Mouse (Mus musculus) megakaryocyte, adult 5-6 weeks (primary cell): Measurements from ENCODE around the gene Asgr1. TPM values are rescaled to one million over a fixed set of nuclear protein-coding genes. Genes with fewer than 3 reads are reported as not detected.

Experiments
- ATAC-seq: 2 replicates; pipeline ENCODE4 v1.8.0; 2016; ENCODE audit warnings: mild to moderate bottlenecking, inconsistent platforms; ENCODE audit not compliant: poor library complexity, severe bottlenecking
- total RNA-seq, 2 experiments: library from RNA; stranded (forward) in 1 of 2; stranded (reverse) in 1 of 2; fragments of 153-499, 151-499 nt in 1 of 2; fragments of 221-1000, 200-1000 nt in 1 of 2; gene quantifications; 2 replicates each; pipeline versions ENCODE4 v1.2.3 to v1.2.4; 2015 to 2017

The Asgr1 gene
- total RNA-seq, 2 experiments from 2014 or later, result not detected

DNA sequence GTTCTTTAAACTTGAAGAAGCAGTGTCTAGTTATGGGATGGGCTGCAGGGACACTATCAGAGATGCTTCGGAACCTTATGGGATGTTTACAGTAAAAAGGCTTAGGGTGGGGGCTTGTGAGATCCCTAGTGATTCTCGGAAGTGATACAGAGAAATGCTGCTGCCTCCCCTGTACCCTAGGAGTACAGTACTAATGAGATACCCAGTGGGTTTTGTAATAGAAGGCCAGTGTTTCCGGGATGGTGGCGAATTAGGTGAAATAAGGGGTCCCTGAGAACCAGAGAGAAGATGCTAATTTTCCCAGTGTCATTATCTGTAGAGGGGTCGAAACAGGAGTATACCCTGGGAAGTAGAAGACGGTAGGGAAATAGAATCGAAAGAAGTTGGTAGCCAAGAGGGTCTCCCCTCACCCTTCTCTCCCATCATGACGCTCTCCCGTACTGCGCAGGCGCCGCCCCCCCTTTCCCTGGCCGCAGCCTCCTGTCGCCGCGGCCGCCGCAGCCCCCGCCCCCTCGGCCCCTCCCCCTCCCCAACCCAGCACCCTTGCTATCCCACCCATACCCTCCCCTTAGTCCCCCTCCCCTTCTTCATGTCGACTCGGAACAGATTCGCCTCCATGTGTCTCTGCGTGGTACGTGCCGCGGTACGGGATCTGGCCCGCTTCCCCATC lies 30.3 kb upstream of the Asgr1 start:
- no peak for ATAC-seq

DNA sequence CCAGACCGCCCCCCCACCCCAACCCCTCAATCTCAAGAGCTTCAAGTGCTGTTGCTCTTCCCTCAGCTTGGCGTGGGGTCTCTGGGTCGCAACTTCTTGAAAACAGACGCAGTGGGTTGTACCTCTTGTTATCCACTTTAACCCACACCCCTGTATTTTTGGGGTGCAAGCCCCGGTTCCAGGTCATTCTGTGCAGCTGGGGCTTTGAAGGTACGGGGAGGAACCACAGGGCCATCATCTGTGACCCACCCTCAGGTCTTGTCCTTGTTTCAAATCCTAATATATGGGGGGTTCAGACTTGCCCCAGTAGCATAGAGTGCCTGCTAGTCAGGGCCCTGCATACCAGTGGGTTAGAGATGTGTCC lies 29.8 kb upstream of the Asgr1 start:
- no peak for ATAC-seq

DNA sequence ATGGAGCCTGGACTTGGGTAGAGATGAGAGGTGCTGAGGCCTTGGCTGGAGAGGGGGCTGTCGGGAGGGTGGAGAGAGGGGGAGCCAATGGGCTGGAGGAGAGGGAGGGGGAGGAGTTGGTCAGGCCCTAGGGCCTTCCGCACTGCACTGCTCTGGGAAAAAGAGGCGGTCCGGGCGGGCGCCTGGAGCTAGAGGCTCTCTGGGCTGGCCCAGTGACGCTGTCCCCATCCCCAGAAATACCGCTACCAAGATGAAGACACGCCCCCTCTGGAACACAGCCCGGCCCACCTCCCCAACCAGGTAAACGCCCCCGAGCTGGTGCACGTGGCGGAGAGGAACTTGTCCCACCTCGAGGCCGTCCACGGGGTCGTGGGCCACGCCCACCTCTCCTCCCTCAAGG lies 27.2 kb upstream of the Asgr1 start:
- no peak for ATAC-seq

DNA sequence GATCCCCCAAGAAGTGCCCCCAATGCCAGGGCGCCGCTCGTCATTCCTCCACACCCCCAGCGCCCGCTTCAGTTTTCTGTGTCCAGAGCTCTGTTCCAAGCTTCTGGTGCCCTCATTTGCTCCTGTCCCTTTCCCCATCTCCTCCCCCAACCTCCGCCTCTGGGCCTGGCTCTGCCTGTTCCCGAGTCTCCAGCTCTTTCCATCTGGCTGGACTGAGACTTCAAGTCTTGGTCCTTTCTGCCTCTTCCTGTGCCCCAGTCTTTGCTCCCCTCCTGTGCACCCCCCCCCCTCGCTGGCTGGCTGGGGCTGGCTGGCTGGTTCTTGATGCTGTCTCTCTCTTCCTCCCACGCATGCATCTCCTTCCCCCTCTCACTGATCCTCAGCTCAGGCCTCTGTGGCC lies 26.5 kb upstream of the Asgr1 start:
- ATAC-seq, result no peak

DNA sequence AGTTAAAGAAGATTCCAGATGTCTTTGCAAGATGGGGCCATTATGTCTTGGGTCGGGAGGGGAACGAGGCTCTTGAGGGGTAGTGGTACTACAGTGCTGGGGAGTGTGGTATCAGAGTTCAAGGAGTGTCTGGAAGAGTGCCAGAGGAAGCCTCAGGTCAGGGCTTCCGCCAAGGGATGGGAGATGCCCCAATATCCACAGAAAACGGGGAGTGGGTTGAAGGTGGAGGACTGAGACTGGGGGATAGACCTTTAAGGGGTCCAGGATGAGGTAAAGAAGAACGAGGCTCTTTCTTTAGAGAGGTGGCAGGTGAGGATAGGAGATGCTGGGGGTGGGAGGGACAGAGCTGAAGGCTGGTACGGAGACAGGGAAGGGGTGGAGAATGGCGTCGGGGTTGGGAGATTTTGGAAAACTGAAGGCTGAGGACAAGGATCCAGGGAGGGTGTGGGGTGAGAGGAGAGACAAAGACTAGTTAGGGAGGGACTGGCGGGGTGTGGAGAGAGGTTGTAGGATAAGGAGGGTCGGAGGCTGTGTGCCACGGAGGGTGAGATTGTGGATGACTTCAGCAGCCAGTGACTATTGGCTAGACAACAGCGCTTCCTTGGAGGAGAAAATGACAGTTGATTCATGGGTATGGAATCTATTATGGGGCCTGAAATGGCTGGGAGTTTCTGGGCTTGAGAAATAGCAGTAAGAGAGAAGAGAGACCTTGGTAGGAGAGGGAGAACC lies 25.3 kb upstream of the Asgr1 start:
- no peak for ATAC-seq

DNA sequence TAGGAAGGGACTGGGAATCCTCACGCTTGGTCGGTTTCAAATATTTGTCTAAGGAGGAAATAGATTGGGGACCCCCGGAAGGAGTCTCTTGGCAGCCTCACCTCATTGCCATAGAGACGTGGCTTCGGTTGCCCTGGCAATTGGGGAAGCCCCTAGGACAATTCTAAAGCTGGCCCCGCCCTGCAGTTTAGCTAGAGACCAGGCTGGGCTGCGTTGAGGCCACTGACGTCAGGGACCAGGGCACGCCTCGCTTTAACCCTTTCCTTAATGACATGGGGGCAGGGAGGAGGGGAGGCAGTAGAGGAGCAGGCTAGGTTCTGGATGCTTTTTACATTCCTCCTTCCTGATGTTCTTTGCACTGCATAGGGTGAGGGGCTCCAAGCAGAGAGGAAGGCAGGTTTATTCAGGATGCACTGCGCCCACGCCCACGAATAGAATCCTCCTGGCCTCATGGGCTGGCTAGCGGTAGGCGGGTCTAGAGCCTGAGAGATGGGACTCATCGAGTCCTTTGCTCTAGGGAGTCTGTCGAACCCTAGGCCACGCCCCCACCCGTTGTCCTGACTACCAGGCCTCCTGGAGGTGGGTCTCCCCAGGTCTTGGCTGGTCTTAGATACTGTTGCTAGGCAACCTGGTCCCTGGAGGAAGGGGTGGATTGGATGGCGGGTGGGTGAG lies 24.6 kb upstream of the Asgr1 start:
- peak; percentile 51 for ATAC-seq

DNA sequence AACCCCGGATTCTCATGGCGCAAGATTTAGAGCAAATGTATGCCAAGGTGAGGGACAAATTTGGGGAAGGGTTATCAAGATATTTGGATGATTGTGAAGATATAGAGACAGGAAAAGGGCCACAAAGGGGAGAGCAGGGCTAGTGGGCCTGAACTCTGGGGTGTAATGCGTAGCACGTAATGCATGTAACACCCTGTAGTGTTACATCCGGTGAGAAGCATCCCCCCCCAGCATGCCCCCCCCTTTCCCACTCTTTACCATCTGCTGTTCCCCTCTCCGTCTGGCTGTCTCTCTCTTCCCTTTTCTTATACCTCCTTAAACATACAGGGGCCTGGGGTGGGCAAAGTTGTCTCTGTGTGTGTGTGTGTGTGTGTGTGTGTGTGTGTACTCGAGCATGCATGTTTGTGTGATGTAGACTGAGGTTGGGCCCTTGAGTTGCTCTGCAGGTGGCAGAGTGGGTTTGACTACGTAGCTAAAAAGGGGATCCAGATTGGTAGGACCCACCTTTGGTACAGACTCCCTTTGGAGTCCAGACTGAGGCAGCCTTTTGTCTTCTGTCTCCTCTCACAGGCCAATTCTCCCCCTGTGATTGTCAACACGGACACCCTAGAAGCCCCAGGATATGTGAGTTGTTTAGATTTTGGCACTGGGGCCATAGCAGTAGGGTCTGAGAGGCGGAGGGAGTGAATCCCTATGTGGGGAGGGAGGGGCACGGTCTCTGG lies 23.9 kb upstream of the Asgr1 start:
- ATAC-seq, result 0 out of 2 replicates have a peak, but pooled peaks have one; percentile 39

DNA sequence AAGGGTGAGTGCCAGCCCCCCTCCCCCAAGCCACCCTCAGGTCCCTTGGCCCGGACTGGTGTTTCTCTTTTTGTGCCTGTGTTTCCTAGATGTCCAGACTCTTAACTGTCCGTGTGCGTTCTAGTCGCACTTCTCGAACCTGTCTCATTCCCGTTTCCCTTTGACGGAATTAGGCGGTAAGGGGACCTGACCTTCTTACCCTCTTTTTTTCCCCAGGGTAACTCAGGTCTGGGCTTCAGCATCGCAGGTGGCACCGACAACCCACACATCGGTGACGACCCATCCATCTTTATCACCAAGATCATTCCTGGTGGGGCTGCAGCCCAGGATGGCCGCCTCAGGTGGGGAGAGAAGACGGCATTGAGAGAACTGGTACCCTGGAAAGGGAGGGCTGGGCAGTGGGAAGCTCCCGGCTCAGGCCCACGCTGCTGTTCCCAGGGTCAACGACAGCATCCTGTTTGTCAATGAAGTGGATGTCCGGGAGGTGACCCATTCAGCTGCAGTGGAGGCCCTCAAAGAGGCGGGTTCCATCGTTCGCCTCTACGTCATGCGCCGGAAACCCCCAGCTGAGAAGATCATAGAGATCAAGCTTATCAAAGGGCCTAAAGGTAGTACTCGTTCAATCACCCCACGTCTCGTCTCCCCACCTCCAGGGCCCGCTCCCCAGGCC lies 23.1 kb upstream of the Asgr1 start:
- ATAC-seq, result no peak

DNA sequence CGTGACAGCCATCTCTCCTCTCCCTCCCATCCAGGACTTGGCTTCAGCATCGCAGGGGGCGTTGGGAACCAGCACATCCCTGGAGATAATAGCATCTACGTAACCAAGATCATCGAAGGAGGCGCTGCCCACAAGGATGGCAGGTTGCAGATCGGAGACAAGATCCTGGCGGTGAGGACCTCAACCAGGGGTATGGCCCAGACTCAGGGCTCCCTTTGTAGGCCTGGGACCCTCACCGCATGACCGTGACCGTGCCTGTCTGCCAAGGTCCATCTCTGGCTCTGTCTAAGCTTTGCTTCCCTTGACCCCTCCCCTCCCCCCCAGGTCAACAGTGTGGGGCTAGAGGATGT lies 22.6 kb upstream of the Asgr1 start:
- ATAC-seq, result no peak

DNA sequence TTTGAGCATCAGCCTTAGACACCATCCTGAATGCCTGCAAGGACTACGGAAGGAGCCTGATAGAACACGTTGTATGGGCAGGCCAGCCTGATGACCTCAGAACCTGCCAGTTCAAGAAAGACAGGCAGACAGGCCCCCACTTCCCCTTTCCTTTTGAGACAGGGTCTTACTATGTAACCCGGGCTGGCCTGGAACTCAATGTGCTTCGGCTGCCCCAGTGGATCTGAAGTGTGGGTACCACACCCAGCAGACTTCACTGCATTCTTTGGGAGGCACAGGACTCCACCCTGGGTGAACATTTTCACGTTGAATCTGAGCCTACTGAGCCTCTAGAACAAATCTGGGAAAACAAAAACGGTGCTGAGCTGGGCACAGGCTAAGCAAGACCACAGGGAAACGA lies 15.7 kb upstream of the Asgr1 start:
- ATAC-seq, result no peak

DNA sequence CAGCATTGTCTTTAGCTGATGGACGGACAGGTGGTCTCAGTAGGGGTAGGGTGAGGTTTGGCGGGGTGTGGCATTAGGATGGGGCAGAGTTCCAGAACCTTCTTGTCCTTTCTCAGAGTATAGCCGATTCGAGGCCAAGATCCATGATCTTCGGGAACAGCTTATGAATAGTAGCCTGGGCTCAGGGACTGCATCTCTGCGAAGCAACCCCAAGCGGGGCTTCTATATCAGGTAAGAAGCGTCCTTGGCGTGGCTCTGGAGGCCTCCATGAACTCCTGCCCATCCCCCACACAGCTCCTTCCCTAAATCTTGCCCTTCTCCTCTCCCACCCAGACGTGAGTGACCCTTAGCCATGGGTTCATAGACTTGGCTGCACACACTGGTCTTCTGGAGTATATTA lies 14.3 kb upstream of the Asgr1 start:
- ATAC-seq, result no peak

DNA sequence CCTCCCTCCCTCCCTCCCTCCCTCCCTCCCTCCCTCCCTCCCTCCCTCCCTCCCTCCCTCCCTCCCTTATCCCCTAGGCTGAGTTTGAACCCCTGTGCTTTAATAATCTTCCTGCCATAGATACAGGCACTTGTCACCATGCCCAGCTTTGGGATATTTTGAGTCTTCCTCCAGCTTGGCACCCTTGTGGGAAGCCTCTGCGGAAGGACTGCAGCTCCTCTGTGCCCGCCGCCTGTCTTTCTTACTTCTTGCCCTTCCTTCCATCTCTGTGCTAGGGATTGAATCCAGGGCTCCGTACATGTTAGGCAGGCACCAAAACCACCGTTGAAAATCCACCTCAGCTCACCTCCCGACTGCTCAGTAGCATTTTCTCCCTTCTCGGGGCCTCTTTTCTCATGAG lies 13.7 kb upstream of the Asgr1 start:
- ATAC-seq, result no peak

DNA sequence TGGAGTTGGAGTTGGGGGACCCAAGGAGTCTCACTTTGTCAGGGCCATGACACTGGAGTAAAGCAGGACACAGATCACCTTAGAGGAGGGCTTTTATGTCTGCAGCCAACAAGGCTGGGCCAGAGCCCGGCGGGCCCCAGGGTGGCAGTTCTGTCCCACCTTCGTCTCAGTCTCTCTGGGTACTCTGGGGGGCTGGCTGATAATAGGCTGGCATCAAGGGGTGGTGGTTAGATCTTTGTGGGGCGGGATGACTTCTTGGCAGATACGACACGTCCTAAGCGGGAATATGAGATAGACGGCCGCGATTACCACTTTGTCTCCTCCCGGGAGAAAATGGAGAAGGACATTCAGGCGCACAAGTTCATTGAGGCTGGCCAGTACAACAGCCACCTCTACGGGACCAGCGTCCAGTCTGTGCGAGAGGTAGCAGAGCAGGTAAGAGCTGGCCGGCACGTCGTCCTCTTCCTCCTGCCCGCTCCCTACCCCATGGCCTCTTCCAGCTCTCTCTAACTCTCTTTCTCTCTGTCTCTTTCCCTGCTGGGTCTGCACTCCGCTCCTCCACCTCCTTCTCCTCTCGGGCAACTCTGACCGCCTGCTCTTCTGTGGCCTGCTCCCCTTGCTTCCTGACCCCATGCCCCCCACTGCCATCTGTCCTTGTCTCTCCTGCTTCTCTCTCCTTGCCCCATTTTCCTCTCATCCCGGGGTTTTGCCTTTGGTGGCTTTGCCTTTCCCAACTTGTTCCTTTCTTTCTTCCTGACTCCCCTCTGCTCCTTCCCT lies 11.4 kb upstream of the Asgr1 start:
- ATAC-seq, result no peak

DNA sequence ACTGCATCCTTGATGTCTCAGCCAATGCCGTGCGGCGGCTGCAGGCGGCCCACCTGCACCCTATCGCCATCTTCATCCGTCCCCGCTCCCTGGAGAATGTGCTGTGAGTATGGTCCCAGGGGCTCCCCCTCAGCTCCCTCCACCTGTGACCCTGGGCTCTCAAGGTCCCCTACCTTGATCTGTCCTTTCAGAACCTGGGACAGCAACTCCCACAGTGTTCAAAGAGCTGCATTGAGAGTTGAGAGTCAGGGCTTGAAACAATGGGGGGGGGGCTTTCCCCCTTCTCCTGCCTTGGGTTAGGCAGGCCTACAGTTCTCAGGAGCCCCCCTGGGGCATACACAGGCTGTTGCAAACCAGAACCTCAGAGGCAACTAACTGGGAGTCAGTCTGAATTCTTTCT lies 10.2 kb upstream of the Asgr1 start:
- ATAC-seq, result no peak

DNA sequence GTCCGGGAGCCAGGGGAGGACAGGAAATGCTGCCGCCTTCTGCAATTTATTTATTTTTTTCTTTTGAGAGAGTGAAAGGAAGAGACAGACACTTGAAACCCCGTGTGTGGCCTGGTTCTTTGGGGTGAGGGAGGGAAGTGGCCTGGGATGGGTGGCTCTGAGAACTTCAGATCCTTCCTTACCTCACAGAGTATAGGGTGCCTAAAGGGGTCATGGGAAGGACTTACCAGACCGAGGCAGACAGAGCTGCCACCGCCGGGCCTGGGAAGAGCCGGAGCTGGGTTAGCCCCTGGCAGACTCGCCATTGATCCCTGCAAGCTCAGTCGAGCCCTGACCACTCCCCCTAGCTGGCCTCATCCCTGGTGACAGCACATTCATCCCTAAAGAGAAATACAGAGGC lies 8.4 kb upstream of the Asgr1 start:
- no peak for ATAC-seq

DNA sequence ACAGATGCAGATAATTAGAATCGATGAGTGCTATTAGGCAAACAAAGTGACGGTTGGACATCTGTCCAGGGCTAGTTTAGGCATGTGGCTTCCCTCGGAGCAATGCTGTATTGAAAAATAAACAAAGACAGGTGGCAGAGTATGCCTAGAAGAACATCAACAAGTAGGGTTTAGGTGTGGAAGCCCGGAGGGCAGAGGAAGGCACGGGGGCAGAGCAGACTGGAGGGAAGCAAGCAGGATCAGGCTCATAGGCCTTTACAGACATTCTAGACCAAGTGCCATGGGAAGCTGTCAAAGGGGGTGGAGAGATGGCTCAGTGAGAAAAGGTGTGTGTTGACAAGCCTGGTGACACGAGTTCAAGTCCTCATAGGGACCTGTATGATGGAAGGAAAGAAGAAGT lies 4.5 kb upstream of the Asgr1 start:
- no peak for ATAC-seq

DNA sequence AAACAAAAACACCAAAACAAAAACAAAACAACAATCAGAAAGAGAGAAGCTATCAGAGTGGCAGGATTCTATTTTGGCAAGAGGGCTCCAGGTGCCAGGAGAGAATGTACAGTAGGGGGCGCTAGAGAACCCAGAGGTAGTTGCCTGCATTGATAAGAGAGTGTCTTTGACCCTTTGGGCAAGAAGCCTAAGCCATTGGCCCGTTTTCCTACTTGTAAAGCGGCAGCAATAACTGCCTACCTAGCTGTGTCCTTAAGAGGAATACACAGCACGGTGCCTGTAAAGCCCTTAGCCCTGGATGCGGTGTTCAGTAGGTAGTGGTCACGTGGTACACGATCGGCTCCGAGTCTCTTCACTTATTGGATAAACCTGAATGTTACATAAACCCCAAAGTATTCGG lies 4.1 kb upstream of the Asgr1 start:
- no peak for ATAC-seq

DNA sequence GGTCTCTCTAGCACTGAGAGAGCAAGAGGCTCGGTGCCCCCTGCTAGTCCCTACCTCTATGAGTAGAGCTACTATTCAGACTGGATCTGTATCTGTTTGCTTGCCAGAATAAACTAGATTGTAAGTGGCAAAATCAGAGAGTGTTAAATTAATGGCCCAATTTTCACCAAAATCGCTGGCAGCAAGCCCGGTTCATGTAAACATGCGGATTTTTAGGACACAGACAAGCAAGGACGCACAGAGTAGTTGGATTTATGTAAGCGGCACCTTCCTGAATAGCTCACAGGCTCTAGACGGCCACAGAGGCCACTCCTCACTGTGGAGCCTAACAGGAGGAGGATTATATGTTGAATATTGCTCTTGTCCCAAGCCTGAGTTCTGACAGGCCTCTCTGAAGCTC lies 729 bp upstream of the Asgr1 start:
- ATAC-seq, result no peak

DNA sequence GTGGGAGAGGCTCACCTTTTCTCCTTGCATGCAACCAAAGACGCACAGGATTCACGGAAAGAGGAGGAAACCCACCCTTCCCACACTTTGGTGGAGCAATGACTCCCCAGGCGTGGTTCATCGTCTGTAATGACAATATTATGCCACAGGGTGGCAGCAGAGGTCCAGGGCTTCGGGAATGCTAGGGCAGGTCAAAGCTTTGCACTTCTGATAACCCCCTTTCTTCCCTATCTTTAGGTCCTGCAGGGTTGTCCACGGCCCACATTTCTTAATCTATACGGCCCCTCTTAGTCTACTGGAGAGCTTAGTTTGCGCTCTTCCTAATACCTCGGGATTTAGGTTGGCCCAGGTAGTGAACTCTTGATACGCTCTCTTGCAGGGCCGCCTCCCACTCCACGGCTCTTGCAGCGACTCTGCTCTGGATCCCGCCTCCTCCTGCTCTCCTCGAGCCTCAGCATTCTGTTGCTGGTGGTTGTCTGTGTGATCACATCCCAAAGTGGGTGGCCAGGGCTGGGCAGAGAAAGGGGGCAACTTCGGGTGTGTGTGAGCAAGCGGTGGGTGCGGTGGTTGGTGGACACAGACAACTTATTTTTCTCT lies 1.8 kb downstream of the Asgr1 start:
- ATAC-seq, result peak; percentile 89

DNA sequence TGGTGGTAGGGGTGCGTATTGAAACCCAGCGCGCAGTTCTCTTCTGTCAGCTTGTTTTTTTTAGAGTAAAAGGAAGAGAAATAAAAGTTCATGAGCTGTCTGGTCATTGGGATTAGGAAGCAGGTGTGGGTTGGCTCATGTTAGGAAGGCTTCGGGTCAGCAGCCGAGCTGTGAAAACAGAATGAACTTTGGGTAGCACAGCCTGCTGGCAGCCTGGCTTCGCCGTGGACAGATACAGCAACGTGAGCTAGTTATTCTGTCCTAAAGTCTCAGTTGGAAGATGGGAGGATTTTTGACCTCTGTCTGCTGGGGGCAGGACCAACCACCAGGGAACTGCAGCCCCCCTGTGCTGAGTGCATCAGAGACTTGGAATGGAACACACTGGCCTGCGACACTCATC lies 3.9 kb downstream of the Asgr1 start:
- ATAC-seq, result no peak
